Mouse (Mus musculus) adrenal gland, adult 2 months (tissue): ENCODE measurements around the gene Clk2. TPM values are rescaled to one million over a fixed set of nuclear protein-coding genes. Genes with fewer than 3 reads are reported as not detected.

Source experiments
- DNase-seq: peaks from one replicate; pipeline ENCODE4 v3.0.0; 2021
- long read RNA-seq: library from polyadenylated mRNA; stranded (forward); transcript quantifications from one replicate; pipeline ENCODE4 v2.0.0, GENCODE M21; 2021
- polyA plus RNA-seq: library from polyadenylated mRNA; depleted of rRNA; stranded (reverse); fragments of >200 nt; gene quantifications from 2 replicates; pipeline ENCODE4 v1.2.3, GENCODE M21; 2012; rRNA removed
- total RNA-seq, 2 experiments: library from RNA; stranded (reverse); gene quantifications; 2 replicates each; pipeline ENCODE4 v1.2.3; 2021

Clk2 gene
- total RNA-seq (10 to 100 TPM; 39.3 to 73.3 TPM), polyA plus RNA-seq (52.2 and 63.4 TPM in 2 replicates)
- long read RNA-seq, transcript Clk2-207 (11 exons, 3,168 nt): minor isoform, 5 of 38 reads
- long read RNA-seq, transcript Clk2-203 (13 exons, 2,112 nt): major isoform, 15 of 38 reads
- long read RNA-seq, partial matches to known transcripts: 5 of 38 reads
- long read RNA-seq, other reads (novel, unspliced or antisense): 6 of 38 reads

- DNase-seq: peak; percentile 98
These were observed at the start of gene Clk2 for GRCm38 (mm10) chr3:89164506-89165267. Gene Clk2 (plus strand): TSS chr3:89164795.

- peak; percentile 21 for DNase-seq
These were observed 49.1 kb upstream of the Clk2 start for GRCm38 (mm10) chr3:89115522-89115921.

- DNase-seq: peak; percentile 84
These were observed 41.3 kb upstream of the Clk2 start for GRCm38 (mm10) chr3:89123313-89123712.

GRCm38 (mm10) chr3:89124241-89124640 lies 40.4 kb upstream of the Clk2 start:
- peak; percentile 69 for DNase-seq

GRCm38 (mm10) chr3:89125981-89126380 lies 38.6 kb upstream of the Clk2 start:
- DNase-seq: peak; percentile 52

- DNase-seq: peak; percentile 26
These were observed 34.7 kb upstream of the Clk2 start for GRCm38 (mm10) chr3:89129908-89130307.

GRCm38 (mm10) chr3:89131816-89132215 lies 32.8 kb upstream of the Clk2 start:
- DNase-seq: no peak

- peak; percentile 79 for DNase-seq
These were observed 32.1 kb upstream of the Clk2 start for GRCm38 (mm10) chr3:89132285-89133062.

- DNase-seq: no peak
These were observed 31.5 kb upstream of the Clk2 start for GRCm38 (mm10) chr3:89133063-89133450.

GRCm38 (mm10) chr3:89133752-89134151 lies 30.8 kb upstream of the Clk2 start:
- no peak for DNase-seq

GRCm38 (mm10) chr3:89135958-89136357 lies 28.6 kb upstream of the Clk2 start, which contains the start of gene Pklr:
Gene Pklr (plus strand): TSS chr3:89136142.
- no peak for DNase-seq

GRCm38 (mm10) chr3:89136365-89136764 lies 28.2 kb upstream of the Clk2 start:
- no peak for DNase-seq

- DNase-seq: no peak
These were observed 19.8 kb upstream of the Clk2 start for GRCm38 (mm10) chr3:89144821-89145220.

- no peak for DNase-seq
These were observed 19.0 kb upstream of the Clk2 start for GRCm38 (mm10) chr3:89145566-89145965.

- DNase-seq: peak; percentile 44
These were observed 17.3 kb upstream of the Clk2 start for GRCm38 (mm10) chr3:89147101-89147978.

- DNase-seq: no peak
These were observed 16.6 kb upstream of the Clk2 start for GRCm38 (mm10) chr3:89147979-89148311.

- no peak for DNase-seq
These were observed 16.0 kb upstream of the Clk2 start for GRCm38 (mm10) chr3:89148567-89148966.

GRCm38 (mm10) chr3:89152084-89152835 lies 12.3 kb upstream of the Clk2 start:
- no peak for DNase-seq

GRCm38 (mm10) chr3:89156951-89157350 lies 7.6 kb upstream of the Clk2 start:
- DNase-seq: no peak

- no peak for DNase-seq
These were observed 5.9 kb upstream of the Clk2 start for GRCm38 (mm10) chr3:89158651-89159050.

- DNase-seq: peak; percentile 75
These were observed 5.4 kb upstream of the Clk2 start for GRCm38 (mm10) chr3:89159211-89159610.
